Comparison of ENCODE assay signal across 32 mouse cellular contexts in genomic region chr2:90563171-90563570, GRCm38 (mm10). TPM values are rescaled to one million over a fixed set of nuclear protein-coding genes. Genes with fewer than 3 reads are reported as not detected.
A peak's percentile ranks its signal among the peaks of the same experiment; 100 is the strongest.
DNase-seq lines count a peak whose midpoint lies in the region; ATAC-seq and TF ChIP-seq lines count a peak whose summit lies in the region.
"Had no signal": no experiment of that assay in that cellular context is flagged by ENCODE, and none has a peak within 500 bp of the region (broad histone marks: within the 10 kb centered on the region; RNA-seq: fewer than 3 reads in every experiment).

No protein-coding gene starts in this region.

- dilution Hi-C loops in CH12.LX (cut with MboI; ENCODE audit: extremely low pct_ligation_motif_present, extremely low pct_unique_long_range_greater_than_20kb, low sequenced_read_pairs) = no loop called here

- TF ChIP-seq CTCF in CH12.LX (conservative IDR thresholded peaks at IDR 0.05 in 1 of 2, IDR thresholded peaks at IDR 0.05 in 1 of 2; ENCODE audit: low read depth in 2 of 2, low read length in 2 of 2) = no peak
- no peak for TF ChIP-seq CTCF in liver, postnatal 0 days (IDR thresholded peaks at IDR 0.05; ENCODE audit: low read depth)

- H3K79me2 ChIP-seq in CH12.LX (replicated peaks; ENCODE audit: control insufficient read depth, extremely low read depth, insufficient read depth, poor library complexity, severe bottlenecking) = peaks cover 26% of the 10 kb centered on the region

- in situ Hi-C loops in CH12.LX (cut with MboI; ENCODE audit: low pct_ligation_motif_present, low pct_unique_long_range_greater_than_20kb, low sequenced_read_pairs) = no loop called here

- H3K4me1 ChIP-seq in CH12.LX (ENCODE audit: control insufficient read depth in 1 of 2, insufficient read depth in 2 of 2) = peaks cover 19 to 86% of the 10 kb centered on the region in 2 experiments
- H3K4me1 ChIP-seq in liver, embryonic 12.5 days = peaks cover 99% of the 10 kb centered on the region
- peaks cover 91% of the 10 kb centered on the region for H3K4me1 ChIP-seq in liver, postnatal 0 days (ENCODE audit: insufficient read depth)
- H3K4me1 ChIP-seq in midbrain, embryonic 16.5 days (ENCODE audit: control insufficient read depth, insufficient read depth, low read length) = peaks cover 11% of the 10 kb centered on the region; the same call in 1 of the 2 replicates

- no peak overlapping the region for H3K27ac ChIP-seq in CH12.LX (ENCODE audit: insufficient read depth, low read depth)
- H3K27ac ChIP-seq in liver, embryonic 12.5 days = peak overlapping the region; percentile 87; the same call in 1 of the 2 replicates
- H3K27ac ChIP-seq in liver, postnatal 0 days (ENCODE audit: low read depth) = 0 out of 2 replicates have a peak overlapping the region, but pooled peaks have one; percentile 14
- no peak overlapping the region for H3K27ac ChIP-seq in midbrain, embryonic 16.5 days (ENCODE audit: low read length)
- H3K27ac ChIP-seq: embryonic facial prominence, embryonic 15.5 days; forebrain, embryonic 13.5 days; heart, adult 2 months; hindbrain, embryonic 14.5 days; left cerebral cortex, adult 2 months; limb, embryonic 12.5 days; macrophage; midbrain, embryonic 13.5 days; stomach, postnatal 0 days had no signal

- no peak for TF ChIP-seq POLR2A in CH12.LX (IDR thresholded peaks at IDR 0.05; ENCODE audit: low read depth, low read length)

- H3K4me2 ChIP-seq in CH12.LX (ENCODE audit: insufficient read depth, low read depth, poor library complexity, severe bottlenecking) = no peak overlapping the region
- H3K4me2 ChIP-seq in liver, embryonic 12.5 days = no peak overlapping the region
- H3K4me2 ChIP-seq in liver, postnatal 0 days (ENCODE audit: low read depth, low read length) = no peak overlapping the region
- H3K4me2 ChIP-seq in midbrain, embryonic 16.5 days (ENCODE audit: low read length) = no peak overlapping the region
- H3K4me2 ChIP-seq: embryonic facial prominence, embryonic 15.5 days; forebrain, embryonic 13.5 days; heart, embryonic 12.5 days; hindbrain, embryonic 14.5 days; kidney, embryonic 15.5 days; limb, embryonic 12.5 days; midbrain, embryonic 13.5 days had no signal

- peaks cover 3 to 4% of the 10 kb centered on the region in 2 experiments for H3K36me3 ChIP-seq in CH12.LX (replicated peaks in 1 of 2; ENCODE audit: control insufficient read depth in 1 of 2, insufficient read depth in 1 of 2, low read length in 1 of 2)
- no peaks in the 10 kb centered on the region for H3K36me3 ChIP-seq in liver, embryonic 12.5 days
- no peaks in the 10 kb centered on the region for H3K36me3 ChIP-seq in liver, postnatal 0 days (replicated peaks; ENCODE audit: insufficient read depth, low read length)
- H3K36me3 ChIP-seq in midbrain, embryonic 16.5 days (ENCODE audit: control insufficient read depth, insufficient read depth, low read length) = no peaks in the 10 kb centered on the region
- H3K36me3 ChIP-seq: embryonic facial prominence, embryonic 15.5 days; G1E; heart, embryonic 12.5 days; kidney, embryonic 15.5 days; limb, embryonic 12.5 days; midbrain, embryonic 13.5 days had no signal

- ATAC-seq in liver, embryonic 12.5 days = no peak
- ATAC-seq in liver, postnatal 0 days = no peak
- ATAC-seq in midbrain, embryonic 16.5 days = no peak
- ATAC-seq: forebrain, embryonic 13.5 days; midbrain, embryonic 13.5 days; Patski had no signal

- H3K9me3 ChIP-seq in CH12.LX (replicated peaks; ENCODE audit: low read length) = no peaks in the 10 kb centered on the region
- no peaks in the 10 kb centered on the region for H3K9me3 ChIP-seq in liver, embryonic 12.5 days (replicated peaks)
- no peaks in the 10 kb centered on the region for H3K9me3 ChIP-seq in liver, postnatal 0 days (ENCODE audit: low read length)
- no peaks in the 10 kb centered on the region for H3K9me3 ChIP-seq in midbrain, embryonic 16.5 days (replicated peaks; ENCODE audit: control insufficient read depth, low read length, poor library complexity, severe bottlenecking)
- H3K9me3 ChIP-seq: embryonic facial prominence, embryonic 15.5 days; forebrain, embryonic 13.5 days; G1E; heart, embryonic 12.5 days; kidney, embryonic 15.5 days; limb, embryonic 12.5 days; midbrain, embryonic 13.5 days had no signal

- no peak for TF ChIP-seq EP300 in CH12.LX (IDR thresholded peaks at IDR 0.05; ENCODE audit: low read length)
- TF ChIP-seq EP300 in liver, postnatal 0 days (IDR thresholded peaks at IDR 0.05; ENCODE audit: low read depth) = no peak

- 33% methylated on average over 4 of the region's 4 CpGs for WGBS in liver, embryonic 12.5 days (ENCODE audit: insufficient replicate concordance)
- 51% methylated on average over 4 of the region's 4 CpGs for WGBS in liver, postnatal 0 days (ENCODE audit: insufficient replicate concordance)
- WGBS in midbrain, embryonic 16.5 days = 79% methylated on average over 4 of the region's 4 CpGs

- no peak for TF ChIP-seq RAD21 in CH12.LX (IDR thresholded peaks at IDR 0.05; ENCODE audit: low read depth, low read length)

- no peak overlapping the region for H3K4me3 ChIP-seq in CH12.LX (replicated peaks in 1 of 3; ENCODE audit: low read depth in 2 of 3, low read length in 2 of 3, poor library complexity in 1 of 3)
- no peak overlapping the region for H3K4me3 ChIP-seq in liver, embryonic 12.5 days
- no peak overlapping the region for H3K4me3 ChIP-seq in liver, postnatal 0 days (ENCODE audit: low read depth, low read length)
- no peak overlapping the region for H3K4me3 ChIP-seq in midbrain, embryonic 16.5 days (ENCODE audit: low read depth, low read length)
- H3K4me3 ChIP-seq: embryonic facial prominence, embryonic 15.5 days; forebrain, embryonic 13.5 days; heart, adult 2 months; heart, embryonic 12.5 days; kidney, embryonic 15.5 days; layer of hippocampus, adult 2 months; left cerebral cortex, adult 2 months; limb, embryonic 12.5 days; midbrain, embryonic 13.5 days had no signal

- peak; percentile 40 for DNase-seq in 3T3-L1 (ENCODE audit: low read depth, low spot score)
- DNase-seq in CH12.LX (ENCODE audit: extremely low read depth) = no peak
- no peak for DNase-seq in liver, postnatal 0 days
- no peak for DNase-seq in embryo, embryonic 10.5 days (ENCODE audit: low spot score)
- no peak for DNase-seq in ovary, postnatal 36 days (ENCODE audit: low spot score)
- DNase-seq: adrenal gland, postnatal 10 days; B cell, adult 2 months; cerebellum, adult 9-10 months; cerebellum, postnatal 36 days; heart, adult 2 months; kidney, postnatal 25 days; lung, adult 2 months; lung, postnatal 10 days; right cerebral cortex, adult 18-20 months; right cerebral cortex, postnatal 4 days; thymus, adult 18-20 months; thymus, postnatal 36 days had no signal

- H3K9ac ChIP-seq in CH12.LX (ENCODE audit: insufficient read depth, low read depth) = no peak overlapping the region
- no peak overlapping the region for H3K9ac ChIP-seq in liver, embryonic 12.5 days
- no peak overlapping the region for H3K9ac ChIP-seq in liver, postnatal 0 days (replicated peaks)
- no peak overlapping the region for H3K9ac ChIP-seq in midbrain, embryonic 16.5 days (ENCODE audit: low read depth, low read length)
- H3K9ac ChIP-seq: embryonic facial prominence, embryonic 15.5 days; forebrain, embryonic 13.5 days; heart, embryonic 12.5 days; hindbrain, embryonic 14.5 days; kidney, embryonic 15.5 days; limb, embryonic 12.5 days; midbrain, embryonic 13.5 days had no signal

- H3K27me3 ChIP-seq in CH12.LX (replicated peaks) = no peaks in the 10 kb centered on the region
- H3K27me3 ChIP-seq in liver, embryonic 12.5 days (replicated peaks) = no peaks in the 10 kb centered on the region
- no peaks in the 10 kb centered on the region for H3K27me3 ChIP-seq in liver, postnatal 0 days (ENCODE audit: insufficient read depth, low read length)
- H3K27me3 ChIP-seq in midbrain, embryonic 16.5 days (ENCODE audit: control insufficient read depth, insufficient read depth, low read depth, low read length) = no peaks in the 10 kb centered on the region
- H3K27me3 ChIP-seq: embryonic facial prominence, embryonic 15.5 days; forebrain, embryonic 13.5 days; heart, embryonic 12.5 days; kidney, embryonic 15.5 days; midbrain, embryonic 13.5 days; Patski had no signal

TF ChIP-seq in CH12.LX, 34 proteins besides CTCF, POLR2A, EP300 and RAD21:
- no peak for TF ChIP-seq UBTF (IDR thresholded peaks at IDR 0.05; ENCODE audit: low read depth, low read length)
- no peak for TF ChIP-seq IRF4 (IDR thresholded peaks at IDR 0.05; ENCODE audit: low read depth, low read length)
- no peak for TF ChIP-seq TBP (conservative IDR thresholded peaks at IDR 0.05; ENCODE audit: low read depth, low read length)
- TF ChIP-seq NRF1 (IDR thresholded peaks at IDR 0.05; ENCODE audit: low read depth, low read length) = no peak
- peak; percentile 57; the same call in 1 of the 2 replicates for TF ChIP-seq ZKSCAN1 (IDR thresholded peaks at IDR 0.05; ENCODE audit: borderline replicate concordance, low read depth, low read length)
- TF ChIP-seq KAT2A (IDR thresholded peaks at IDR 0.05; ENCODE audit: insufficient replicate concordance, low read length) = no peak

RNA-seq across cellular contexts. Expression of gene Ptprj, which starts 17.3 kb away (rescaled TPM):
- 7.3 and 9.7 TPM in 2 replicates for total RNA-seq in CH12.LX (2012; rRNA removed)
- total RNA-seq in CH12.LX (2014; rRNA removed) = 6.8 and 6.9 TPM in 2 replicates
- polyA plus RNA-seq in CH12.LX (2012; ENCODE audit: insufficient read length, low read depth) = 7.3 and 8.9 TPM in 2 replicates
- polyA plus RNA-seq in liver, embryonic 12.5 days (2016; fragmentation: Nextera tagmentation; extraction: Ambion mirVana) = 3.0 and 3.7 TPM in 2 replicates
- polyA plus RNA-seq in liver, postnatal 0 days (2015; fragmentation: Nextera tagmentation; extraction: Ambion mirVana) = 2.7 and 2.8 TPM in 2 replicates
- 5.4 and 5.9 TPM in 2 replicates for polyA plus RNA-seq in midbrain, embryonic 16.5 days (2015; fragmentation: Nextera tagmentation; extraction: Ambion mirVana)

Comparison
In these comparisons a context has a peak if more than half of its experiments do, and no peak if none do; other contexts are left out.
1. H3K27ac ChIP-seq: peak in liver, embryonic 12.5 days (single experiment) and liver, postnatal 0 days (single experiment); none in CH12.LX (single experiment) and midbrain, embryonic 16.5 days (single experiment).